Mouse (Mus musculus) lung, embryonic 15.5 days (tissue): ENCODE results near the gene Arf1. TPM values are rescaled to one million over a fixed set of nuclear protein-coding genes. Genes with fewer than 3 reads are reported as not detected.

ENCODE experiments used
- ATAC-seq: fragments of 200-750 bp; cut with Nextera tagmentation; 2 replicates; pipeline ENCODE4 v1.8.0; 2017; ENCODE audit warnings: moderate number of reproducible peaks, borderline replicate concordance; ENCODE audit not compliant: low FRiP score, low TSS enrichment; ENCODE audit errors: extremely low read depth
- H3K27ac ChIP-seq: fragments of 300-500 bp; sonication (generic); 2 replicates; pipeline ENCODE4 v1.5.1; 2015; ENCODE audit warnings: moderate library complexity, mild to moderate bottlenecking, inconsistent platforms
- H3K27me3 ChIP-seq: fragments of 300-500 bp; sonication (generic); 2 replicates; pipeline ENCODE4 v1.6.1; 2015; ENCODE audit warnings: inconsistent platforms
- H3K36me3 ChIP-seq: fragments of 300-500 bp; sonication (generic); 2 replicates; pipeline ENCODE4 v1.6.1; 2015; ENCODE audit warnings: inconsistent platforms
- H3K4me1 ChIP-seq: fragments of 300-500 bp; sonication (generic); 2 replicates; pipeline ENCODE4 v1.6.1; 2015; ENCODE audit warnings: inconsistent platforms
- H3K4me2 ChIP-seq: fragments of 300-500 bp; sonication (generic); 2 replicates; pipeline ENCODE4 v1.6.1; 2015; ENCODE audit warnings: inconsistent platforms, mild to moderate bottlenecking, moderate library complexity
- H3K4me3 ChIP-seq: fragments of 300-500 bp; sonication (generic); 2 replicates; pipeline ENCODE4 v1.5.1; 2015; ENCODE audit warnings: mild to moderate bottlenecking, inconsistent platforms
- H3K9ac ChIP-seq: fragments of 300-500 bp; sonication (generic); 2 replicates; pipeline ENCODE4 v1.6.1; 2015; ENCODE audit warnings: inconsistent platforms
- H3K9me3 ChIP-seq: fragments of 300-500 bp; sonication (generic); 2 replicates; pipeline ENCODE4 v1.6.1; 2016; ENCODE audit warnings: inconsistent platforms
- WGBS: fragments of 180-500 bp; shearing (Covaris S2); methylation state at CpG from one replicate; pipeline ENCODE4 v1.1.7; 2015; 5-methylcytosine and 5-hydroxymethylcytosine counted together
- polyA plus RNA-seq: library from polyadenylated mRNA; unstranded; fragments of >200 nt; fragmentation: Nextera tagmentation; extraction: Ambion mirVana; gene quantifications from 2 replicates; pipeline ENCODE4 v1.2.1, GENCODE M21; 2015

Arf1 gene
- polyA plus RNA-seq, 1 experiment from 2014 or later: 743 TPM

DNA sequence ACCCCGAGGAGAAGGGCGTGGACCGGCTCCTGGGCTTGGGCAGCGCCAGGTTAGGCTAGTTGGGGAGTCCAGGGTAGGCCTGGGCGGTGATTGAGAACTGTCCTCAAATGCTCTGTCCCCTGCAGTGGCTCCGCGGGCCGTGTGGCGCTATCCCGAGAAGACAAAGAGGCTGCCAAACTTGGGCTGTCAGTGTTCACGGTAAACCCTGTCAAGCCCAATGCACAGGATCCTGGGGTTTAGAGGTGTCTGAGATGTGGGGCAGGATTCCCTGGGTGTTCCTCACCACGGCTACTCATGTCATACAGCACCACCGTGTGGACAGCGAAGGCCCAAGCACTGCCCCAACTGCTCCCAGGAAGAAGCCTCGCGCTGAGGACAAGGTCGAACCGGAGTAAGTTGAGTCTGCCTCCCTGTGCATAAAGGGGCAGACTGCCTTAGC, 19.0 kb downstream of the Arf1 start:
- H3K9me3 ChIP-seq: no peaks in the 10 kb centered on the region
- peak overlapping the region; percentile 88 for H3K9ac ChIP-seq
- 4% methylated on average over 18 of the region's 18 CpGs for WGBS
- H3K4me3 ChIP-seq: peak overlapping the region; percentile 89
- H3K36me3 ChIP-seq: peaks cover 61% of the 10 kb centered on the region
- peak overlapping the region; percentile 96 for H3K27ac ChIP-seq
- H3K27me3 ChIP-seq: no peaks in the 10 kb centered on the region
- peaks cover 26% of the 10 kb centered on the region for H3K4me1 ChIP-seq
- peak overlapping the region; percentile 81 for H3K4me2 ChIP-seq
- peak; percentile 72 for ATAC-seq

DNA sequence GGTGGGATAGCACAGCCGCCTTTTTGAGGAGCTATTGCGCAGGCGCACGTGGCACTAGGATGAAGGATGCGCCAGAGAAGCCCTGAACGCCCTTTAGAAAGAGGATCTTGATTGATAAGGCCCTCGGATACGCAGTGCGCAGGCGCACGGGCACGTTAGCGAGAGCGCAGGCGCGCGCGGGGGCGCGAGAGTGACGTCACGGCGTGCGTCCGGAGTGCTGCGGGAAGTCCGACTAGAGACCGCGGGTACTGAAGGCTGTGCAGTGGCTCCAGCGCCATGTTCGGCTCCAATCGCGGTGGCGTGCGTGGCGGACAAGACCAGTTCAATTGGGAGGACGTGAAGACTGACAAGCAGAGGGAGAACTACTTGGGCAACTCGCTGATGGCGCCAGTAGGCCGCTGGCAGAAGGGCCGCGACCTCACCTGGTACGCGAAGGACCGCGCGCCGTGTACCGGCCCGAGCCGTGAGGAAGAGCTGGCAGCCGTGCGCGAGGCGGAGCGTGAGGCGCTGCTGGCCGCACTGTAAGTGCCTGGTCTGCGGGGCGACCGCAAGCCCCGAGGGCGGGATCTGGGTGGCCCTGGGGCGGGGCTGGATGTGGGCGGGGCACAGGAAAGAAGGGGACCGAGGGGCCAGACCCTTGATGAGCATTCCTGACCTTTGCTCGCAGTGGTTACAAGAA, 19.8 kb downstream of the Arf1 start, which contains the start of gene 2310033P09Rik:
TSS of gene 2310033P09Rik (plus strand) at position 169 of the 679 bp plus-strand sequence.
- Histone ChIP-seq H3K9me3 (no peaks in the 10 kb centered on the region), H3K4me2 (peak within 1 kb of the TSS; percentile 81), H3K4me3 (peak within 1 kb of the TSS; percentile 89), H3K27me3 (no peaks in the 10 kb centered on the region), H3K4me1 (peaks cover 23% of the 10 kb centered on the region), H3K36me3 (peaks cover 60% of the 10 kb centered on the region), H3K9ac (peak within 1 kb of the TSS; percentile 88), H3K27ac (peak within 1 kb of the TSS; percentile 96)
- peak; percentile 87 for ATAC-seq
- under 1% methylated on average over 67 of the region's 67 CpGs for WGBS

DNA sequence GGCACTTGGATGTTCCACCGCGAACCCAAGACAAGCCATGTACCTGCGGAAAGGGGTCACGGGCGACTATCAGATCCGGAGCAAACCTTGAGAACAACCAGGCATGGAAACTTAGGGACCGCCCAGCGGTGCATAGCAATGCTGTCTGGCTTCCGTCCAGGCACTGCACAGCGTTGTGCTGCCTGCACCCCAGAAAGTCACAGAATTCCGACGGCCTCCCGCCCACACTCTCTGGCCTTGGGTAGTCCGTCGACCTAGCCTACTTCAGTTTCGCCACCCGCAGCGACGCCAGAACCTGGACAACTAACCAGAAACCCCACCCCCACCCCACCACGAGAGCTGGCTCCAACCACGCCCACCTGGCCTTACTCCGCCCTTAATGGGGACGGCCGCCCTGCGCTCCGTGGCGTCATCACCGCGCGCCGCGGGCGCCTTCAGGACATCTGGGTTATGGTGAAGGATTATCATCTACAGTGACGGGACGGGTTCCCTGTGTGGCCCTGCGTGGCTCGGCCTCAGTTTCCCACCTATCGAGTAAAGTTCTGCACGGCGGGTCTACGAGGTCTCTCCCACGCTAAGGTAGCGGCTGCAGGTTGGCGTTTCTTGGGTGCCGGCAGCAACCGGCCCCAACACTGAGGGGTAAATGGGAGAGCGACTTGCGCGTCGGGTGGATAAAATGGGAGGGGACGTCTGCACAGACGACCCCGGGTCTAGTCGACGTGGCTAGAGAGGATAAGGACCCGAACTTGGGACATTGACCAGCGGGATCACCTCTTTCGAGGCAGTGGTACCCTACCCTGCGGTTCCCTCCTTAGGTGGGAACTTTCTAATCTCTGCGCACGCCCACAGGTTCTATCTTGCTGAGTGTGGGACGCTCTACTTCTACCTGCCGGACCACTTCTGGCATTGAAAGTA, 25.7 kb downstream of the Arf1 start, which contains the start of gene Mrpl55:
TSS of gene Mrpl55 (plus strand) at position 406 of the 915 bp plus-strand sequence.
- peaks cover 41% of the 10 kb centered on the region for H3K36me3 ChIP-seq
- no peaks in the 10 kb centered on the region for H3K27me3 ChIP-seq
- under 1% methylated on average over 63 of the region's 63 CpGs for WGBS
- H3K27ac ChIP-seq: peak within 1 kb of the TSS; percentile 85
- peaks cover 20% of the 10 kb centered on the region for H3K4me1 ChIP-seq
- H3K9ac ChIP-seq: peak within 1 kb of the TSS; percentile 96
- peak; percentile 92 for ATAC-seq
- H3K9me3 ChIP-seq: no peaks in the 10 kb centered on the region
- peak within 1 kb of the TSS; percentile 91 for H3K4me2 ChIP-seq
- peak within 1 kb of the TSS; percentile 95 for H3K4me3 ChIP-seq

DNA sequence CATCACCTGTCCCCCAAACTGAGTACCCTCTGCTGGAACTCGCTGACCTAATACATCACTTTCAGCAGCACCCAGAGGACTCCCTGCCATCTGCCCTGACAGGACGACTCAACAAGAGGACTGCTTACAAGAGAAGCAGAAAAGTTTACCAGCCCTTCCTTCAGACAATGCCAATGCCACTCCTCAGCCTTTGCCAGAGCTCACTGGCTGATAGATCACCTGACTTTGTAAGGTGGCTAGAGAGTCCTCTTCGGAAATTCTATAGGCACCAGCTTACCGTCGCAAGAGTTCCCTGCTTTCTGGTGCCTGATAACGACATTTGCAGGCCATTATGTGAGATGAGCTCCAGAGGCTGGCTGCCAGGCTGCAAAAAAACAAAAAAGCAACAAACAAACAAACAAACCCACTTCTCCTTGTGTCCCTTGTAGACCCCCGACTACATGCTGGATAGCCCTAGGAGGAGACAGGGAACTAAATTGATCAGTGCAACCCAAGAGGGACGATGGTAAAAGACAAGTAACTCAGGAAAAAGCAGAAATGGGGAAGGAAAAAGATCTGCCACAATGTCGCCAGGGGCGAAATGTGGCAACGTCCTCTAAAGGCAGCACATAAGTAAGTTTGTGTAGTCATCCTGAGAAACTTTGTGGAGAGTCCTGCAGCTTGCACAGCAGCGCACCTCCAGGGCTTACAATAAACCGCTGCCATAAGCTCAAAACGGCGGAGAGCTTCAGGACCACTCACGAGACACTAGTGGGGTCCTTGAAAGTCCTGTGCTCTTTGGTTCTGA, 26.7 kb downstream of the Arf1 start:
- Histone ChIP-seq H3K4me2 (peak overlapping the region; percentile 91), H3K4me3 (peak overlapping the region; percentile 95), H3K4me1 (peaks cover 20% of the 10 kb centered on the region), H3K36me3 (peaks cover 35% of the 10 kb centered on the region), H3K27me3 (no peaks in the 10 kb centered on the region), H3K9ac (peak overlapping the region; percentile 96), H3K9me3 (no peaks in the 10 kb centered on the region), H3K27ac (peak overlapping the region; percentile 85)
- 0 out of 2 replicates have a peak, but pooled peaks have one; percentile 8 for ATAC-seq
- 24% methylated on average over 16 of the region's 16 CpGs for WGBS

DNA sequence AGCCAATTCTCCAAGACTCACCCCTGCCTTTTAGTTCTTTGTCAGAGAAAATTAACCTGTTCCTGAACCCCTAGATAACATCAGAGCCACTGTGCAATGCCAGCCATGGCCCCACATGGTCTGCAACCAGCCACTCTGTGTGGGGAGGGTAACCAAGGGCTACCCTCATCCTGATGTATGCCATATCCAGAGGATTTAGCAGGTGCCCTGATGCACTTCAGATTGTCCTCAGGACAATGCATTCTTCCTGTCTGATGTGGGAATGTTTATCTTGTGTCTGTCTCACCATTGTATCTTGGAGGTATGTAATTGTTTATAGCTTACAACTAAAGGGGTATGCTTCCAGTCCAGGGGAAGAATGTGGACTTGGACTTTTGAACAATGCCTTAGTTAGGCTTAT, 31.8 kb downstream of the Arf1 start:
- ATAC-seq: no peak
- no peak overlapping the region for H3K4me2 ChIP-seq
- no peak overlapping the region for H3K4me3 ChIP-seq
- peaks cover 7% of the 10 kb centered on the region for H3K4me1 ChIP-seq
- peaks cover 18% of the 10 kb centered on the region for H3K36me3 ChIP-seq
- H3K9ac ChIP-seq: no peak overlapping the region
- H3K27me3 ChIP-seq: no peaks in the 10 kb centered on the region
- no peaks in the 10 kb centered on the region for H3K9me3 ChIP-seq
- peak overlapping the region; percentile 38 for H3K27ac ChIP-seq

DNA sequence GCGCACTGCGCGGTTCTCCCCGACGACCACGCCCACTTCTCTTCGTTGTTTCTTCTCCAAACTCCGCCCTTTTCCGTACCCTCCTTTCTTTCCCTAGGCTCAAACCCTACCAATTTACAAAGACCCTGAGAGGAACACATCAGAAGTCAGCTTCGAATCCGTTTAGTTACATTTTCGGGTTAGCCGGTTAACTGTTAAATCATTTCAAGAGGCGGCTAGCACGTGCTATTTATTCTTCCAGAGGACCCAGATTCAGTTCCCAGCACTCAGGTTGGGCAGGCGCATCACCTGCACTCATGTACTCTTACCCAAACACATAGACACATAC, 36.0 kb downstream of the Arf1 start, which contains the start of gene Guk1:
TSS of gene Guk1 (minus strand) at position 154 of the 328 bp plus-strand sequence.
- Histone ChIP-seq H3K9me3 (no peaks in the 10 kb centered on the region), H3K27ac (peak within 1 kb of the TSS; percentile 93), H3K4me2 (peak within 1 kb of the TSS; percentile 73), H3K4me1 (peaks cover 11% of the 10 kb centered on the region), H3K4me3 (peak within 1 kb of the TSS; percentile 68), H3K9ac (peak within 1 kb of the TSS; percentile 53), H3K27me3 (no peaks in the 10 kb centered on the region), H3K36me3 (no peaks in the 10 kb centered on the region)
- WGBS: 3% methylated on average over 16 of the region's 16 CpGs
- ATAC-seq: peak; percentile 4; the same call in 1 of the 2 replicates

DNA sequence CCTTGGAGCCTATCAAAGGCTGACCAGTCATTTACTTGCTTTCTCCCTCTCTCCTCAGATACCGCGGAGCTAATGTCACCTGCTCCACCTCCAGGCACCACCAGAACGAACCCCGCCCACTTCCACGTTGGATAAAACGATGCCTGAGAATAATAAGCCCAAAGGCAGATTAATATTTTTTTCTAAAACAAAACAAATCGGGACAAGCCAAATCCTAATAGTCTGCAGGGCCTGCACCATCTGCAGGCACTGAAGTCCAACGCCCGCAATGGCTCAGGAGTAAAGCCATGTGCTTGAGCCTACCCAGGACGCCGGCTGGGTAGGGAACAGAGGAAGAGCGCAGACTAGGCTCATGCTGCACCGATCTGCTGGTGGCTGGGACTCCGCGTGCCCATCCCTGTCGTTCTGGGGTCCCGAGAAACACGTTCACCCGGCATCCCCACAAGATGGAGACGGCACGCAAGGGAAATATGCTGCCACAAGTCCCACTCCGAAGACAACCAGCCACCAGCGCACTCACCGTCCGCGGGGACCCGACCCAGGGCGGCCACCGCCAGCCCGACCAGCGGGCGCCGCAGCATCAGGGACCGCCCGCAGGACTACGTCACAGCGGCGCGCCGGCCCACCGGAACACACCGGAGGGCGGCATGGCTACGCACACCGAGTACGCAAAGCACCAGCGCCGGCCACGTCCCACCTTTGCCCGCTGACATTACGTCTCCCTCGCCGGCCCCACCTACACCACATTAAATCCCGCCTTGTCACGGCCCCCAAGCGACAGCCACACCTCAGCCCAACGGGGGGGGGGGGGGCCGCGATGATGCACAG, 36.6 kb downstream of the Arf1 start:
- Histone ChIP-seq H3K27ac (peak overlapping the region; percentile 93), H3K4me3 (peak overlapping the region; percentile 68), H3K9me3 (no peaks in the 10 kb centered on the region), H3K9ac (peak overlapping the region; percentile 53), H3K4me1 (peaks cover 11% of the 10 kb centered on the region), H3K27me3 (no peaks in the 10 kb centered on the region), H3K36me3 (no peaks in the 10 kb centered on the region), H3K4me2 (peak overlapping the region; percentile 73)
- under 1% methylated on average over 59 of the region's 59 CpGs for WGBS
- peak; percentile 92 for ATAC-seq

DNA sequence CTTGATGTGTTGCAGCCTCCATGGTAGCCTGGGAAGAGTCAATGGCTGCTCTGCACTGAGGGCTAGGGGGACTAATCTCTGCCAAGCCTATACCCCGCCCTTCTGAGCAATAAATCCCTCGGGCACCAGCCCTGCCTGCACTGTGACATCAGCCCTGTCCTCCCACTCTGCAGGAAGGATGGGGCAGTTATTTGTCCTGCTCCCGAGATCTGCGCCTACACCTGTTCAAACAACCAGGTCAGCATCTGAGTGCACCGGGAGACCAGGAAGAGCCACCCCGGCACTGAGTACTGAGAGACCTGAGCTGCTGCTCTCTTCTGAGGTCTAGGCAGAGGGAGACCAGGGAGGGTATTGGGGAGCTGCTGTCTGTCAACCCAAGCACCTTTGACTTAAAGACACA, 40.4 kb downstream of the Arf1 start:
- Histone ChIP-seq H3K36me3 (peaks cover 20% of the 10 kb centered on the region), H3K27ac (no peak overlapping the region), H3K4me1 (peaks cover 17% of the 10 kb centered on the region), H3K4me2 (no peak overlapping the region), H3K9ac (no peak overlapping the region), H3K27me3 (no peaks in the 10 kb centered on the region), H3K9me3 (no peaks in the 10 kb centered on the region), H3K4me3 (no peak overlapping the region)
- WGBS: 63% methylated on average over 6 of the region's 6 CpGs
- no peak for ATAC-seq

DNA sequence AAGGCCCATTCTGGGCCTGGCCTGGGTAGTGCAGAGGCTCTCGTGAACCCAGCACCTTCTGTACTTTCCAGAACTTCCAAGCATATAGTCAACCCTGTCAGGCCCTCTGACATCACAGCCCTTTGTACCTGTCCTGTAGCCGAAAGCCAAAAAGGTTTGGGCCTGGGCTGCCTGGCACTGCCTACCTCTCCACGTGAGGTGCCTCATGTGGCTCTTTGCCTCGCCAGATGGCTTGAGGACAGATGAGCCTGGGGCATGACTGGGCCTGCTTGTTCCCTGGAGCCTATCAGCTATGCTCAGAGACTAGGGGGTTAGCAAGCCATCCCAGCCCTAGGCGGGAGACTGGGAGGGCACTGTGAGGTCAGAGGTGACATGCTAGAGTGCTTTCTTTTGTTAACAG, 42.6 kb downstream of the Arf1 start:
- Histone ChIP-seq H3K36me3 (peaks cover 20% of the 10 kb centered on the region), H3K4me3 (no peak overlapping the region), H3K27ac (no peak overlapping the region), H3K4me2 (no peak overlapping the region), H3K4me1 (peaks cover 12% of the 10 kb centered on the region), H3K9me3 (no peaks in the 10 kb centered on the region), H3K9ac (no peak overlapping the region), H3K27me3 (no peaks in the 10 kb centered on the region)
- ATAC-seq: no peak
- 88% methylated on average over 5 of the region's 5 CpGs for WGBS

DNA sequence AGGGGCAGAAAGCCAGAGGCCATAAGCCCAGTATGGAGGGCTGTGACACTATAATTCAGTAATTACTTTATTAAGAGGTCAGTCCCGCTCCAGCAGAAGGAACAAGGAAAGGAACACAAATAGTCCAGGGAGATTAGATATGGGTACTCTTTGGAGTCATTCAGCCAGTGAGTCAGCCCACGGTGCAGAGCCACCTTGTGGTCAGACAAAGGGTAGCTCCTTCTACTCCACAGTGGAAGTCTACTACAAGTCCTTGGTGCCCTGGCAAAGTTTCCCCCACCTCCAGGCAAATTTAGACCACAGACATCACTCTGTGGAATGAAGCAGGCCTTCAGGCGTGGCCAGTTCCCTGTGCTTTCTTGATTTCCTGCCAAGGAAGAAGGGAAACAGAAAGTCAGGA, 44.2 kb downstream of the Arf1 start:
- WGBS: 26% methylated on average over 3 of the region's 3 CpGs
- ATAC-seq: no peak
- peaks cover 6% of the 10 kb centered on the region for H3K4me1 ChIP-seq
- no peak overlapping the region for H3K27ac ChIP-seq
- H3K9me3 ChIP-seq: no peaks in the 10 kb centered on the region
- H3K4me2 ChIP-seq: no peak overlapping the region
- peaks cover 20% of the 10 kb centered on the region for H3K36me3 ChIP-seq
- H3K4me3 ChIP-seq: no peak overlapping the region
- no peak overlapping the region for H3K9ac ChIP-seq
- peaks cover 12% of the 10 kb centered on the region for H3K27me3 ChIP-seq
